Mouse (Mus musculus) erythroid progenitor cell, adult 5-6 weeks (primary cell): ENCODE measurements around the gene Gm28845. TPM values are rescaled to one million over a fixed set of nuclear protein-coding genes. Genes with fewer than 3 reads are reported as not detected.
"Not testable (repeated sequence)": the region's sequence is repeated elsewhere in the genome, so short reads cannot be mapped to it uniquely, and the experiment has no call there.

Experiments
- ATAC-seq: replicated peaks from 2 replicates; pipeline ENCODE4 v1.8.0; 2016; ENCODE audit warnings: moderate number of reproducible peaks, mild to moderate bottlenecking, moderate TSS enrichment, inconsistent platforms; ENCODE audit not compliant: poor library complexity, low FRiP score, severe bottlenecking
- total RNA-seq, 2 experiments: library from RNA; stranded (forward) in 1 of 2; stranded (reverse) in 1 of 2; fragments of 150-400 nt in 1 of 2; fragments of 186-747, 209-891 nt in 1 of 2; gene quantifications; 2 replicates each; pipeline versions ENCODE4 v1.2.3 to v1.2.4; 2015 to 2017; ENCODE audit warnings: low replicate concordance in 2 of 2

The Gm28845 gene
- total RNA-seq, 2 experiments from 2014 or later = not detected

- ATAC-seq = no peak
Observed at GRCm38 (mm10) chr1:65109756-65110435, 9.5 kb downstream of the Gm28845 start.

GRCm38 (mm10) chr1:65109196-65109595, 10.2 kb downstream of the Gm28845 start:
- no peak for ATAC-seq

GRCm38 (mm10) chr1:65107654-65108279, 11.6 kb downstream of the Gm28845 start:
- no peak for ATAC-seq

GRCm38 (mm10) chr1:65103273-65103672, 16.1 kb downstream of the Gm28845 start, which contains the start of gene Cryga:
Gene Cryga (minus strand): TSS chr1:65103373.
- ATAC-seq = no peak

- ATAC-seq = no peak
Observed at GRCm38 (mm10) chr1:65096953-65097352, 22.4 kb downstream of the Gm28845 start.

- ATAC-seq = no peak
Observed at GRCm38 (mm10) chr1:65091566-65091965, 27.8 kb downstream of the Gm28845 start.

GRCm38 (mm10) chr1:65090370-65090769, 29.0 kb downstream of the Gm28845 start:
- ATAC-seq = no peak

- ATAC-seq = no peak
Observed at GRCm38 (mm10) chr1:65088567-65089356, 30.6 kb downstream of the Gm28845 start.

- ATAC-seq = no peak
Observed at GRCm38 (mm10) chr1:65082188-65082587, 37.2 kb downstream of the Gm28845 start, which contains the start of gene Crygb. Gene Crygb (minus strand): TSS chr1:65082288.

GRCm38 (mm10) chr1:65075607-65076006, 43.8 kb downstream of the Gm28845 start:
- ATAC-seq = no peak

GRCm38 (mm10) chr1:65073589-65073988, 45.8 kb downstream of the Gm28845 start, which contains the start of gene Crygc:
Gene Crygc (minus strand): TSS chr1:65073689.
- no peak for ATAC-seq

- ATAC-seq = no peak
Observed at GRCm38 (mm10) chr1:65067842-65068241, 51.5 kb downstream of the Gm28845 start.

- no peak for ATAC-seq
Observed at GRCm38 (mm10) chr1:65064201-65064600, 55.2 kb downstream of the Gm28845 start.

GRCm38 (mm10) chr1:65063352-65063751, 56.0 kb downstream of the Gm28845 start, which contains the start of gene Crygd:
Gene Crygd (minus strand): TSS chr1:65063452.
- no peak for ATAC-seq

- ATAC-seq = no peak
Observed at GRCm38 (mm10) chr1:65052140-65052539, 67.2 kb downstream of the Gm28845 start.

- no peak for ATAC-seq
Observed at GRCm38 (mm10) chr1:65051696-65052095, 67.7 kb downstream of the Gm28845 start.

GRCm38 (mm10) chr1:65050952-65051351, 68.4 kb downstream of the Gm28845 start, which contains the start of gene Cryge:
Gene Cryge (minus strand): TSS chr1:65051149.
- not testable (repeated sequence) for ATAC-seq
